Mouse (Mus musculus) ES-Bruce4 (cell line): Measurements from ENCODE around the gene Bdkrb1. TPM values are rescaled to one million over a fixed set of nuclear protein-coding genes. Genes with fewer than 3 reads are reported as not detected.
A peak's percentile ranks its signal among the peaks of the same experiment; 100 is the strongest.

Source experiments
- H3K27ac ChIP-seq: 2 replicates; pipeline ENCODE4 v1.5.1; 2012; ENCODE audit warnings: low read length, inconsistent platforms; ENCODE audit not compliant: insufficient read depth
- H3K27me3 ChIP-seq: 2 replicates; pipeline ENCODE4 v1.6.1; 2012; ENCODE audit warnings: mild to moderate bottlenecking, low read length, inconsistent platforms; ENCODE audit not compliant: control insufficient read depth, poor library complexity, insufficient read depth, severe bottlenecking
- H3K36me3 ChIP-seq: 2 replicates; pipeline ENCODE4 v1.6.1; 2012; ENCODE audit warnings: inconsistent platforms, mild to moderate bottlenecking, low read length, moderate library complexity; ENCODE audit not compliant: control insufficient read depth, poor library complexity, insufficient read depth, severe bottlenecking
- H3K4me1 ChIP-seq: one replicate; pipeline ENCODE4 v1.8.1; 2011; ENCODE audit warnings: low read length; ENCODE audit not compliant: control insufficient read depth, insufficient read depth
- H3K4me3 ChIP-seq: 2 replicates; pipeline ENCODE4 v1.5.1; 2011; ENCODE audit warnings: low read depth, mild to moderate bottlenecking, low read length
- H3K9ac ChIP-seq: 2 replicates; pipeline ENCODE4 v1.6.1; 2012; ENCODE audit warnings: low read depth, mild to moderate bottlenecking, inconsistent platforms; ENCODE audit not compliant: poor library complexity, severe bottlenecking
- H3K9me3 ChIP-seq: replicated peaks from 2 replicates; pipeline ENCODE4 v1.6.1; 2012; ENCODE audit warnings: mild to moderate bottlenecking, low read length, inconsistent platforms; ENCODE audit not compliant: control insufficient read depth, poor library complexity, insufficient read depth, severe bottlenecking
- CTCF ChIP-seq: IDR thresholded peaks from one replicate; pipeline ENCODE4 v1.8.1; 2011; ENCODE audit warnings: low read depth, low read length
- EP300 ChIP-seq: IDR thresholded peaks from 2 replicates; pipeline ENCODE4 v1.6.1; 2011; ENCODE audit warnings: low read depth, low read length; ENCODE audit not compliant: insufficient read depth
- POLR2A ChIP-seq: IDR thresholded peaks from one replicate; pipeline ENCODE4 v1.8.1; 2011; ENCODE audit warnings: low read length; ENCODE audit not compliant: insufficient read depth
- polyA plus RNA-seq: library from polyadenylated mRNA; stranded (reverse); fragments of >200 nt; gene quantifications from 2 replicates; pipeline ENCODE4 v1.2.4, GENCODE M21; 2011; ENCODE audit warnings: low read depth; ENCODE audit not compliant: missing spikeins, insufficient read depth, insufficient read length

The Bdkrb1 gene
- polyA plus RNA-seq, 1 experiment = not detected

DNA sequence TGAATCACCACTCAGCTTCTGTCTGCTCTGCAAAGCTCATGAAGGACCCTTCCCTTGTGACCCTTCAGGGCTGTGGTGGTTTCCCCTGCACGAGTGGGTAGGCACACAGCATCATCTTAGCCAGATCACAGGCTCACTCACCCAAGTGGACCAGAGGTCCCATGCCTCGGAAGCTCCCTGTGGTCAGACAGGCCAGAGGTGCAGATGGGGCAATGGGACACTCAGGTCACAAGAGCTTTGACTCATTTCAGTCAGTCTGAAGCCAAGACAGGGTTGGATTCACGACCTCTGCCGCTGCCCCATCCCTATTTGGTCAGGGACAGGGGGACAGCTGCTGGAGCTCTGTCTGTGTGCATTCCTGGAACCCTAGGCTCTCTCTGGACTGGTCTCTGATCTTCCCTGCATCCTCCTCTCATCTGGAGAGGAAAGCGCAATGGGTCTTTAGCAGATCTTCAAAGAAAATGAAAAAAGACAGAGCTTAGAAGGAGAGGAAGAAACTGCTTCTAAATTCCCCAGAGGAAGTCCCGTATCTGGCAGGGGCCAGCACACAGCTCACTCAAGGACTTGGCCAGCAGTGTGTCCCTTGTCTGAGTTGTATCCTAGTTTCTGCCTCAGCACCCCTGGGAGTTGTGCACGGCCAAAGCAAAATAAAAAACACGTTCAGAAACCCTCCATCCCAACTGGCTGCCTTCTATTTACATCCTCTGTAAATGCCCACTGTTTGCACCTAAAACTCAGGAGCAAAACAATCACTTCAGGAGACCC is 40.6 kb upstream of the Bdkrb1 start:
- no peak for TF ChIP-seq POLR2A
- no peak for TF ChIP-seq EP300
- TF ChIP-seq CTCF = no peak
- Histone ChIP-seq H3K27me3 (no peaks in the 10 kb centered on the region), H3K9ac (no peak overlapping the region)

DNA sequence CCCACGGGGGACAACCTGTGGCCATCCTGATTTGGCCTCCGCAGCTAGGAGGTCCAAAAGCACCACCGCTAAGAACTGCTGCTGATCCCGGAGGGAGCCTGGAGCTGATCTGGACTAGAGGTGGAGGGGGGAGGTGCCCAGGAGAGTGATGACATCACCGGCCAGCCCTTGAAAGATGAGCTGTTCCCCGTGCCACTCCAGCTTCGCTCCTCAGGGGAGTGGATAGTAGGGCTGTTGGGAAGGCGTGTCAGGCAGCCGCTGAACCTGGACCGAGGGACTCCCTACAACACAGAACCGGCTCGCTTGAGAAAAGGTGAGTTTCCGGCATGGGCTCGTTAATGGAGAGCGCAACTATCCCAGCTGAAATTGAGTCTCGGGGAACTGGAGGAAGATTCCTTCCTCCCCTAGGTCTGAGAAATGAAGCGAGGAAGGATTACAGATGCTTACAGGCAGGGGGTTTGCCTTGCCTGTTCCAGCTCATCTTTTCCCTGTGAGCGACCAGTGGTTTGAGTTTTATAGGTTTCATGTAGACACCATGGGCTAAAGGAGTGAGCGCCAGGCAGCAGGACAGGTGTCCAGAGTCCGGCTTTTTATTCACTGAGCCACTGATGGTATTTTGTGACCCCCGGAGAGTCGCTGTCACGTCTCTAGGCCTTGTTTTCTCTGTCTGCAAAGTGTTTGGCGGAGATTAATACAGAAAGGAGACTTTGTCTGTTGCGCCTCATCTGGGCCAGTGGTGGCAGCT is 39.8 kb upstream of the Bdkrb1 start, which contains the start of gene Bdkrb2:
Bdkrb2 (plus strand) TSS at position 291 of the 745 bp plus-strand sequence.
- H3K27ac ChIP-seq = no peak within 1 kb of the TSS
- TF ChIP-seq POLR2A = no peak
- peak; percentile 59; the same call in 1 of the 2 replicates for TF ChIP-seq EP300
- H3K9me3 ChIP-seq = no peaks in the 10 kb centered on the region
- no peaks in the 10 kb centered on the region for H3K36me3 ChIP-seq
- H3K9ac ChIP-seq = 0 out of 2 replicates have a peak within 1 kb of the TSS, but pooled peaks have one; percentile 9
- H3K27me3 ChIP-seq = no peaks in the 10 kb centered on the region
- H3K4me1 ChIP-seq = peaks cover 5% of the 10 kb centered on the region
- H3K4me3 ChIP-seq = peak within 1 kb of the TSS; percentile 21

More for the DNA sequence above, 40.6 kb upstream of the Bdkrb1 start:
- no peaks in the 10 kb centered on the region for H3K9me3 ChIP-seq
- no peak overlapping the region for H3K27ac ChIP-seq
- peaks cover 5% of the 10 kb centered on the region for H3K4me1 ChIP-seq
- H3K4me3 ChIP-seq = no peak overlapping the region
- H3K36me3 ChIP-seq = no peaks in the 10 kb centered on the region

DNA sequence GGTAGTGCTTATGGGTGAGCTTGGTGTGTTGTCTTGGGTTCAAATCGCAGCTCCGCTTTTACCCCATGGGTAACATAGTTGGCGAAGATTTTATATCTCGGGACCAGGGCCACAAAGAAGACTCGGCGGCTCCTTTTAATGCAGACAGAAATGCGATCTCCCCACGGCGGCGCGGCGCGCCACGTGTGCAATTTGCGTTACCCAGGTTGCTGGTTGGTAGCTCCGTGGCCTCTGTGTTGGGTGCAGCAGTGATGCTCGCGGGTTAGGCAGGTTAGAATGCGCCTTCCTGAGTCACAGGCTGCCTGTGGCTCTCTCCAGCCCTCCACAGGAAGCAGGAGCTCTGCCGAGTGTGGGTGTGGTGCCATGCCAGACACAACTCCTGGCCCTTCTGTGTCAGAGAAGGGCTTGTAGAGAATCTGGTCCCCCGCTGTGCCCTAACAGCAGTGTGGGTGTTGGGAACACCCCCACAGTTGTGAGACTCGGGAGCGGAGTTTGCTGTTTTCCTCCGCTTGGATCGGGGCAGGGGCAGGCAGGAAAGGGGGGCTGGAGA is 39.1 kb upstream of the Bdkrb1 start:
- Histone ChIP-seq H3K9ac (0 out of 2 replicates have a peak overlapping the region, but pooled peaks have one; percentile 9), H3K36me3 (no peaks in the 10 kb centered on the region), H3K27me3 (no peaks in the 10 kb centered on the region), H3K9me3 (no peaks in the 10 kb centered on the region), H3K4me3 (peak overlapping the region; percentile 21), H3K4me1 (peaks cover 5% of the 10 kb centered on the region), H3K27ac (no peak overlapping the region)
- no peak for TF ChIP-seq POLR2A
- no peak for TF ChIP-seq EP300
- TF ChIP-seq CTCF = no peak

- no peak for TF ChIP-seq EP300
- TF ChIP-seq POLR2A = no peak
- no peak for TF ChIP-seq CTCF
- Histone ChIP-seq H3K9me3 (no peaks in the 10 kb centered on the region), H3K27me3 (no peaks in the 10 kb centered on the region), H3K27ac (no peak overlapping the region), H3K4me1 (peaks cover 5% of the 10 kb centered on the region), H3K9ac (no peak overlapping the region), H3K4me3 (no peak overlapping the region), H3K36me3 (no peaks in the 10 kb centered on the region)
These were observed 37.7 kb upstream of the Bdkrb1 start for GRCm38 (mm10) chr12:105565221-105565620.

DNA sequence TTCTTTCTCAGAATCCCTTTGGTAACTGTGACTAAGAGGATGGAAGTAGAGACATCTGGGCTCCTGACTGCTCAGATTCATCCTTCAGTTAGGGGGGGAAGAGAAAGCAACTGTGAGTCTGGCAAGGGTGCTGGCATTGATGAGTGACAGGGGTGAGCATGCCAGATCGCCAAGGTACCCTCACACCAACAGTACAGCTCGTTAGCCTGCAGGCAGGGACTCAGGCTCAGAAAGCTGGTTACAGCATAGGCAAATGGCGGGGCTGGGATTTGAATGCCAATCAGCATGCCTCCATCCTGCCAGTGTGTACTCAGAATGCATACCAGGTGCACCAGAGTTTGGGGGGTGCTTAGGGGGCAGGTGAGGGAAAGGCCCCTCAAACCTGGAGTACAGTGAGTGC is 31.0 kb upstream of the Bdkrb1 start:
- H3K9ac ChIP-seq = no peak overlapping the region
- H3K36me3 ChIP-seq = no peaks in the 10 kb centered on the region
- H3K27ac ChIP-seq = no peak overlapping the region
- H3K27me3 ChIP-seq = no peaks in the 10 kb centered on the region
- TF ChIP-seq CTCF (no peak), POLR2A (no peak), EP300 (no peak)
- no peak overlapping the region for H3K4me3 ChIP-seq
- no peaks in the 10 kb centered on the region for H3K4me1 ChIP-seq
- H3K9me3 ChIP-seq = no peaks in the 10 kb centered on the region

DNA sequence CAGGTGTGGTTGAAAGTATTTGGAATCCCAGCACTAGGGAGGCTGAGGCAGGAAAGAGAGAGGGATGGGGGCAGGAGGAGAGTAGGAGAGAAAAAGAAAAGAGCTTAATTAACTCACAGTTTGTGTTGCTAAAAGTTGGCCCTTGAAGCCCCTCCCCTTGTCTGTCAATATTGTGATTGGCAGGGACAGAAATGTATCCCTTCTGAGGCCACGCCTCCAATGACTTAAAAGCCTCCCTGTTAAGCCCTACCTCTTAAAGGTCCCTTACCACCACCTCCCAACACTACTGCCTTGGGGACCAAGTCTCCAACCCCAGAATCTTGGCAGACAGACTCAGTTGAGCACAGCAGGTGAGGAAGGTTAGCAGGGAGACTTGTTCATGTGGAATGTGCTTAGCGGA is 30.3 kb upstream of the Bdkrb1 start:
- no peaks in the 10 kb centered on the region for H3K36me3 ChIP-seq
- TF ChIP-seq CTCF (no peak), EP300 (no peak), POLR2A (no peak)

More for the DNA sequence above, 30.3 kb upstream of the Bdkrb1 start:
- no peak overlapping the region for H3K4me3 ChIP-seq
- H3K9me3 ChIP-seq = no peaks in the 10 kb centered on the region
- no peak overlapping the region for H3K9ac ChIP-seq
- H3K27ac ChIP-seq = no peak overlapping the region
- H3K27me3 ChIP-seq = no peaks in the 10 kb centered on the region
- H3K4me1 ChIP-seq = no peaks in the 10 kb centered on the region
